ENCODE assay signal across 24 mouse cellular contexts in genomic region chr16:4074836-4075235, GRCm38 (mm10). TPM values are rescaled to one million over a fixed set of nuclear protein-coding genes. Genes with fewer than 3 reads are reported as not detected.
A peak's percentile ranks its signal among the peaks of the same experiment; 100 is the strongest.
DNase-seq lines count a peak whose midpoint lies in the region; ATAC-seq and TF ChIP-seq lines count a peak whose summit lies in the region.
"Had no signal": no experiment of that assay in that cellular context is flagged by ENCODE, and none has a peak within 500 bp of the region (broad histone marks: within the 10 kb centered on the region; RNA-seq: fewer than 3 reads in every experiment).

No protein-coding gene starts in this region.

- H3K4me1 ChIP-seq in ES-Bruce4 (ENCODE audit: control insufficient read depth, insufficient read depth, low read length) = no peaks in the 10 kb centered on the region
- peaks cover 40% of the 10 kb centered on the region for H3K4me1 ChIP-seq in liver, embryonic 15.5 days (replicated peaks)

- no peaks in the 10 kb centered on the region for H3K9me3 ChIP-seq in ES-Bruce4 (replicated peaks; ENCODE audit: control insufficient read depth, insufficient read depth, low read length, poor library complexity, severe bottlenecking)
- no peaks in the 10 kb centered on the region for H3K9me3 ChIP-seq in liver, embryonic 15.5 days (replicated peaks)
- H3K9me3 ChIP-seq: embryonic facial prominence, embryonic 15.5 days; heart, embryonic 10.5 days; kidney, embryonic 15.5 days; limb, embryonic 12.5 days had no signal

- intact Hi-C loops in gastrocnemius, postnatal 36 days (cut with DNase I) = loop anchor here (5.0 kb wide), 1 partner anchor 137 kb away; the partner anchor contains the start of gene Crebbp

- peak; percentile 42 for DNase-seq in CD4-positive helper T cell, adult 2 months (ENCODE audit: low read depth, low spot score)
- no peak for DNase-seq in spleen, adult 12 weeks (ENCODE audit: low spot score)
- no peak for DNase-seq in gastrocnemius, postnatal 36 days
- no peak for DNase-seq in thymus, postnatal 25 days
- DNase-seq: adrenal gland, postnatal 14 days; cerebellum, adult 11-12 months; cerebellum, postnatal 25 days; lung, adult 2 months had no signal

- WGBS in liver, embryonic 15.5 days (ENCODE audit: insufficient replicate concordance) = 11% methylated on average over 3 of the region's 3 CpGs

- H3K36me3 ChIP-seq in ES-Bruce4 (ENCODE audit: control insufficient read depth, insufficient read depth, low read length, poor library complexity, severe bottlenecking) = no peaks in the 10 kb centered on the region; the same call in 1 of the 2 replicates
- no peaks in the 10 kb centered on the region for H3K36me3 ChIP-seq in liver, embryonic 15.5 days (replicated peaks)
- H3K36me3 ChIP-seq: embryonic facial prominence, embryonic 15.5 days; limb, embryonic 12.5 days had no signal

- 0 out of 2 replicates have a peak overlapping the region, but pooled peaks have one; percentile 41 for H3K9ac ChIP-seq in ES-Bruce4 (ENCODE audit: low read depth, poor library complexity, severe bottlenecking)
- no peak overlapping the region for H3K9ac ChIP-seq in liver, embryonic 15.5 days
- H3K9ac ChIP-seq: embryonic facial prominence, embryonic 15.5 days; kidney, embryonic 15.5 days; limb, embryonic 12.5 days had no signal

- peak; percentile 65 for ATAC-seq in granulocyte monocyte progenitor cell, adult 5-6 weeks (replicated peaks; ENCODE audit: poor library complexity, severe bottlenecking)
- ATAC-seq in liver, embryonic 15.5 days (ENCODE audit: insufficient read depth) = no peak
- ATAC-seq: activated CD4-positive, CD25-positive, alpha-beta regulatory T cell, adult 4 months; forebrain, embryonic 16.5 days; intestine, embryonic 16.5 days; midbrain, embryonic 16.5 days; Patski had no signal

- no peak overlapping the region for H3K27ac ChIP-seq in ES-Bruce4 (ENCODE audit: insufficient read depth, low read length)
- H3K27ac ChIP-seq in liver, embryonic 15.5 days (replicated peaks) = no peak overlapping the region
- H3K27ac ChIP-seq: embryonic facial prominence, embryonic 15.5 days; heart, embryonic 10.5 days; kidney, embryonic 15.5 days; limb, embryonic 12.5 days; macrophage had no signal

- TF ChIP-seq CTCF in ES-Bruce4 (IDR thresholded peaks at IDR 0.05; ENCODE audit: low read depth, low read length) = no peak

- TF ChIP-seq EP300 in ES-Bruce4 (IDR thresholded peaks at IDR 0.05; ENCODE audit: insufficient read depth, low read depth, low read length) = no peak

- TF ChIP-seq POLR2A in ES-Bruce4 (IDR thresholded peaks at IDR 0.05; ENCODE audit: insufficient read depth, low read length) = no peak

- 0 out of 2 replicates have a peak overlapping the region, but pooled peaks have one; percentile 82 for H3K4me2 ChIP-seq in liver, embryonic 15.5 days
- H3K4me2 ChIP-seq: embryonic facial prominence, embryonic 15.5 days; kidney, embryonic 15.5 days; limb, embryonic 12.5 days had no signal

- no peak overlapping the region for H3K4me3 ChIP-seq in ES-Bruce4 (ENCODE audit: low read depth, low read length)
- no peak overlapping the region for H3K4me3 ChIP-seq in liver, embryonic 15.5 days (replicated peaks)
- H3K4me3 ChIP-seq: embryonic facial prominence, embryonic 15.5 days; heart, embryonic 10.5 days; kidney, embryonic 15.5 days; limb, embryonic 12.5 days had no signal

- no peaks in the 10 kb centered on the region for H3K27me3 ChIP-seq in ES-Bruce4 (ENCODE audit: control insufficient read depth, insufficient read depth, low read length, poor library complexity, severe bottlenecking)
- H3K27me3 ChIP-seq in liver, embryonic 15.5 days = no peaks in the 10 kb centered on the region
- H3K27me3 ChIP-seq: embryonic facial prominence, embryonic 15.5 days; kidney, embryonic 15.5 days; limb, embryonic 12.5 days; Patski had no signal

RNA-seq across cellular contexts. Expression of gene Trap1, which starts 2.8 kb away (rescaled TPM):
- 104 and 105 TPM in 2 replicates for polyA plus RNA-seq in ES-Bruce4 (2011; ENCODE audit: insufficient read depth, insufficient read length, low read depth, missing spikeins)
- 121 and 126 TPM in 2 replicates for total RNA-seq in granulocyte monocyte progenitor cell, adult 5-6 weeks (2014; fragmentation: Nextera tagmentation)
- 149 and 178 TPM in 2 replicates for total RNA-seq in granulocyte monocyte progenitor cell, adult 5-6 weeks (2017)
- 75.6 and 81.1 TPM in 2 replicates for polyA plus RNA-seq in liver, embryonic 15.5 days (2015; fragmentation: Nextera tagmentation; extraction: Ambion mirVana)
- 100 to 1,000 TPM; 102 to 117 TPM for total RNA-seq in gastrocnemius, postnatal 36 days (2021)

RNA-seq across cellular contexts. Expression of gene Dnase1, which starts 38.1 kb away (rescaled TPM):
- not detected in 2 replicates for polyA plus RNA-seq in ES-Bruce4 (2011; ENCODE audit: insufficient read depth, insufficient read length, low read depth, missing spikeins)
- total RNA-seq in granulocyte monocyte progenitor cell, adult 5-6 weeks (2014; fragmentation: Nextera tagmentation) = not detected in 2 replicates
- 0.04 TPM in 1 of 2 replicates, not detected in the other for total RNA-seq in granulocyte monocyte progenitor cell, adult 5-6 weeks (2017)
- 0.88 and 1.0 TPM in 2 replicates for polyA plus RNA-seq in liver, embryonic 15.5 days (2015; fragmentation: Nextera tagmentation; extraction: Ambion mirVana)
- total RNA-seq in gastrocnemius, postnatal 36 days (2021) = not detected
- total RNA-seq: adrenal gland, postnatal 14 days; gastrocnemius, postnatal 4 days; layer of hippocampus, postnatal 14 days; left cerebral cortex, postnatal 10 days had no signal
- polyA plus RNA-seq: macrophage had no signal
